Mouse (Mus musculus): ENCODE results near the gene Hspa5. TPM values are rescaled to one million over a fixed set of nuclear protein-coding genes. Genes with fewer than 3 reads are reported as not detected.
A peak's percentile ranks its signal among the peaks of the same experiment; 100 is the strongest.

The Hspa5 gene
- 1,484 and 1,772 TPM in 2 replicates for total RNA-seq (2012; rRNA removed)

DNA sequence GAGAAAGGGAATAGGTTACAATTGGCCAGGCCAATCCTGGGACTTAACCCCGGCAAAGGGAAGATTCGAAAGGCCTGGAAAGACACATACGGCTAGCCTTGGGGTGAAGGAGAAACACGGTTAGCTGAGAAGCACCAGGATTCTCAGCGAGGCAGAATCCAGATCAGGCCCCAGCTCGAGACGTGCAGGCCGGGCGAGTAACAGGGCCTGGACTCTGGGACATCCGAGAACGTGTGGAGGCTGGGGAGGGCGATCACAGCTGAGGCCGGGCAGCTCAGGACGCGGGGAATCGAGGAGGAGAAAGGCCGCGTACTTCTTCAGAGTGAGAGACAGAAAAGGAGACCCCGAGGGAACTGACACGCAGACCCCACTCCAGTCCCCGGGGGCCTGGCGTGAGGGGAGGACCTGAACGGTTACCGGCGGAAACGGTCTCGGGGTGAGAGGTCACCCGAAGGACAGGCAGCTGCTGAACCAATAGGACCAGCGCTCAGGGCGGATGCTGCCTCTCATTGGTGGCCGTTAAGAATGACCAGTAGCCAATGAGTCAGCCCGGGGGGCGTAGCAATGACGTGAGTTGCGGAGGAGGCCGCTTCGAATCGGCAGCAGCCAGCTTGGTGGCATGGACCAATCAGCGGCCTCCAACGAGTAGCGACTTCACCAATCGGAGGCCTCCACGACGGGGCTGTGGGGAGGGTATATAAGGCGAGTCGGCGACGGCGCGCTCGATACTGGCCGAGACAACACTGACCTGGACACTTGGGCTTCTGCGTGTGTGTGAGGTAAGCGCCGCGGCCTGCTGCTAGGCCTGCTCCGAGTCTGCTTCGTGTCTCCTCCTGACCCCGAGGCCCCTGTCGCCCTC is at the start of gene Hspa5:
Gene Hspa5, plus strand, starts transcription at position 603 of the 859 bp plus-strand sequence.
- DNase-seq (ENCODE audit: low read depth, low spot score), result peak; percentile 99
- H3K27ac ChIP-seq (ENCODE audit: insufficient read depth, low read depth, low read length, poor library complexity, severe bottlenecking), result peak within 1 kb of the TSS; percentile 92
- H3K4me1 ChIP-seq (ENCODE audit: control insufficient read depth in 2 of 2, insufficient read depth in 2 of 2, low read length in 2 of 2, poor library complexity in 1 of 2), result peaks cover 3 to 5% of the 10 kb centered on the region in 2 experiments; a peak in 1 of 4 replicates
- H3K9me3 ChIP-seq (ENCODE audit: control insufficient read depth, insufficient read depth, low read depth, low read length), result no peaks in the 10 kb centered on the region
- peak within 1 kb of the TSS; percentile 98 for H3K9ac ChIP-seq (ENCODE audit: insufficient read depth, low read depth, low read length, poor library complexity, severe bottlenecking)
- H3K36me3 ChIP-seq (ENCODE audit: control insufficient read depth, insufficient read depth, low read length, poor library complexity, severe bottlenecking), result peaks cover 33% of the 10 kb centered on the region
- in situ Hi-C loops (cut with MboI; ENCODE audit: low sequenced_read_pairs in 2 of 2, unreplicated experiment in 2 of 2), result no loop called here
- H3K4me3 ChIP-seq (ENCODE audit: insufficient read depth in 1 of 2, low read depth in 1 of 2, low read length in 2 of 2, poor library complexity in 1 of 2, severe bottlenecking in 1 of 2), result peak within 1 kb of the TSS; percentile 97
- peak; percentile 85 for TF ChIP-seq HCFC1 (IDR thresholded peaks at IDR 0.05; ENCODE audit: borderline replicate concordance, insufficient read depth, low read length)
- peak; percentile 94 for TF ChIP-seq CHD2 (IDR thresholded peaks at IDR 0.05; ENCODE audit: low read depth, low read length)
- TF ChIP-seq MAFK (IDR thresholded peaks at IDR 0.05; ENCODE audit: insufficient read depth, low read depth, low read length), result no peak
- no peak for TF ChIP-seq ZC3H11A (IDR thresholded peaks at IDR 0.05; ENCODE audit: borderline replicate concordance, low read depth, low read length)
- TF ChIP-seq ZNF384 (IDR thresholded peaks at IDR 0.05; ENCODE audit: low read depth, low read length), result no peak

DNA sequence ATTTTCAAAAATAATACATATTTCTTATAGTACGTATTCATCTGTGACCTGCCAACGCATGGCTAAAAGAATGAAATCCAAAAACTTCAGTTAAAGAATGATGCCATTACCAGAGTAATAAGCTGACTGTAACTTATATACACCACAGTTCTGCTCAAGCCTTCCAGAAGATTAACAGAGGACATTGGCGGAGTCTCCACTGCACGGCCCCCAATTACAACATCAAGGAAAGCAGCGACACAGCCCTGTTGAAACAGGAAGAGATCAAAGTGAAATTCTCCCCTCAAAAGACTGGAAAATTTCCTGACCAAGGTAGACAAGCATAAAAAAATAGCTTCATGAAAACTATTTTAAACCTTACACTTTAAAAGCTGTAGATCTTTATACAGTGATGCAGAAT is 46.5 kb upstream of the Hspa5 start:
- TF ChIP-seq MAFK (IDR thresholded peaks at IDR 0.05; ENCODE audit: insufficient read depth, low read depth, low read length) (no peak), ZC3H11A (IDR thresholded peaks at IDR 0.05; ENCODE audit: borderline replicate concordance, low read depth, low read length) (no peak), HCFC1 (IDR thresholded peaks at IDR 0.05; ENCODE audit: borderline replicate concordance, insufficient read depth, low read length) (no peak), ZNF384 (IDR thresholded peaks at IDR 0.05; ENCODE audit: low read depth, low read length) (no peak), CHD2 (IDR thresholded peaks at IDR 0.05; ENCODE audit: low read depth, low read length) (no peak)

DNA sequence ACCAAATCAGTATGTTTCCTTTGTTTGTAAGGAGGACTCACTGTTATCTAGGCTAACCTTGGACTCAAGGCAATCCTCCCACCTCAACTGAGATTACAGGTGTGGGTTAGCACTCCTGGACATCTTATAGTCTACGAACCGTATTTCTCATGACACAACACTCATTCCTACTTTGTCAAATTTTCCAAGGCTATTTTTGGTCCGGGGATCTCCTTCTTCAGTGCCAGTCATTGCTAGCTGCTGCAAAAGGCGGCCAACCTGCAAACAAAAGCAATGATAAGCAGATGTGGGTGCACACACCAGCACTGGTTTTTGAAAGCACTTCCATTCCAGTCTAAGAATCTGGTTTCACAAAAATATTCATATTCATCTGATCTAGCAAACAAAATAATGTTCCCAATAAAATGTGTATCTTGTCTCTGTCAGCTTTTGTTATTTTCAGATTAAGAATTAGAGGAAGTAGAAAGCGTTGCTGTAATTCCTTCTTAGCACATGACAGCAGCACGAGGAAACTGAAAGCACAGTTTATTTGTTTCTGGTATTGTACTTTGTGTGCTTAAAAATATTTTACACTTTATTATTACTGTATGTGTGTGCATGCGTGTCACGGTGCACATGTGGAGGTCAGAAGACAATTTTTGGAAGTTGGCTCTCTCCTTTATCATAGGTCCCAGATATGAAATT is 44.6 kb upstream of the Hspa5 start:
- in situ Hi-C loops (cut with MboI; ENCODE audit: low sequenced_read_pairs in 2 of 2, unreplicated experiment in 2 of 2), result no loop called here
- Histone ChIP-seq H3K36me3 (ENCODE audit: control insufficient read depth, insufficient read depth, low read length, poor library complexity, severe bottlenecking) (peaks cover 5% of the 10 kb centered on the region), H3K4me1 (ENCODE audit: control insufficient read depth in 2 of 2, insufficient read depth in 2 of 2, low read length in 2 of 2, poor library complexity in 1 of 2) (no peaks in the 10 kb centered on the region; a peak in 1 of 4 replicates), H3K27ac (ENCODE audit: insufficient read depth, low read depth, low read length, poor library complexity, severe bottlenecking) (no peak overlapping the region), H3K9me3 (ENCODE audit: control insufficient read depth, insufficient read depth, low read depth, low read length) (no peaks in the 10 kb centered on the region), H3K4me3 (ENCODE audit: insufficient read depth in 1 of 2, low read depth in 1 of 2, low read length in 2 of 2, poor library complexity in 1 of 2, severe bottlenecking in 1 of 2) (no peak overlapping the region), H3K9ac (ENCODE audit: insufficient read depth, low read depth, low read length, poor library complexity, severe bottlenecking) (no peak overlapping the region)
- TF ChIP-seq CHD2 (IDR thresholded peaks at IDR 0.05; ENCODE audit: low read depth, low read length) (no peak), HCFC1 (IDR thresholded peaks at IDR 0.05; ENCODE audit: borderline replicate concordance, insufficient read depth, low read length) (no peak), ZC3H11A (IDR thresholded peaks at IDR 0.05; ENCODE audit: borderline replicate concordance, low read depth, low read length) (no peak), ZNF384 (IDR thresholded peaks at IDR 0.05; ENCODE audit: low read depth, low read length) (no peak), MAFK (IDR thresholded peaks at IDR 0.05; ENCODE audit: insufficient read depth, low read depth, low read length) (no peak)
- DNase-seq (ENCODE audit: low read depth, low spot score), result no peak

More for the DNA sequence above, 46.5 kb upstream of the Hspa5 start:
- DNase-seq (ENCODE audit: low read depth, low spot score), result no peak
- Histone ChIP-seq H3K9me3 (ENCODE audit: control insufficient read depth, insufficient read depth, low read depth, low read length) (no peaks in the 10 kb centered on the region), H3K4me1 (ENCODE audit: control insufficient read depth in 2 of 2, insufficient read depth in 2 of 2, low read length in 2 of 2, poor library complexity in 1 of 2) (no peaks in the 10 kb centered on the region), H3K4me3 (ENCODE audit: insufficient read depth in 1 of 2, low read depth in 1 of 2, low read length in 2 of 2, poor library complexity in 1 of 2, severe bottlenecking in 1 of 2) (no peak overlapping the region), H3K27ac (ENCODE audit: insufficient read depth, low read depth, low read length, poor library complexity, severe bottlenecking) (no peak overlapping the region), H3K36me3 (ENCODE audit: control insufficient read depth, insufficient read depth, low read length, poor library complexity, severe bottlenecking) (peaks cover 5% of the 10 kb centered on the region), H3K9ac (ENCODE audit: insufficient read depth, low read depth, low read length, poor library complexity, severe bottlenecking) (no peak overlapping the region)
- in situ Hi-C loops (cut with MboI; ENCODE audit: low sequenced_read_pairs in 2 of 2, unreplicated experiment in 2 of 2), result no loop called here

DNA sequence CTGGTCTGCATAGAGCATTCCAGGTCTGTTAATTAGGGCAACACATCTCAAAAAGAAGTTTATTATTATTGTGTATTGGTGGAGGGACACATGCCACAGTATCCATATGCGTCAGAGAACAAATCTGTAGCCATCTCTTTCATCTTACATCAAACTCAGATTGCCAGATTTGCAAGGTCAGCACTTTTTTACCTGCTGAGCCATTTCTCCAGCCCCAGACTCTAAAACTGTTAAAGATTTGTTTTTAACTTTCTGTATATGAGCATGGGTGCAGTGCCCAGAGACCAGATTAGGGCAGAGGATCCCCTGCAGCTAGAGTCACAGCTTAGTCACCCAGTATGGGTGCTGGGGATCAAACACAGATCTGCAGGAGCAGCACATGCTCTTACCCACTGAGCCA is 35.1 kb upstream of the Hspa5 start:
- in situ Hi-C loops (cut with MboI; ENCODE audit: low sequenced_read_pairs in 2 of 2, unreplicated experiment in 2 of 2), result no loop called here
- Histone ChIP-seq H3K9me3 (ENCODE audit: control insufficient read depth, insufficient read depth, low read depth, low read length) (no peaks in the 10 kb centered on the region), H3K4me3 (ENCODE audit: insufficient read depth in 1 of 2, low read depth in 1 of 2, low read length in 2 of 2, poor library complexity in 1 of 2, severe bottlenecking in 1 of 2) (no peak overlapping the region), H3K36me3 (ENCODE audit: control insufficient read depth, insufficient read depth, low read length, poor library complexity, severe bottlenecking) (no peaks in the 10 kb centered on the region), H3K27ac (ENCODE audit: insufficient read depth, low read depth, low read length, poor library complexity, severe bottlenecking) (no peak overlapping the region), H3K4me1 (ENCODE audit: control insufficient read depth in 2 of 2, insufficient read depth in 2 of 2, low read length in 2 of 2, poor library complexity in 1 of 2) (peaks cover 2% of the 10 kb centered on the region in 2 experiments; a peak in 1 of 4 replicates), H3K9ac (ENCODE audit: insufficient read depth, low read depth, low read length, poor library complexity, severe bottlenecking) (no peak overlapping the region)
- DNase-seq (ENCODE audit: low read depth, low spot score), result no peak
- no peak for TF ChIP-seq ZC3H11A (IDR thresholded peaks at IDR 0.05; ENCODE audit: borderline replicate concordance, low read depth, low read length)
- TF ChIP-seq MAFK (IDR thresholded peaks at IDR 0.05; ENCODE audit: insufficient read depth, low read depth, low read length), result peak; percentile 98
